Mouse (Mus musculus) megakaryocyte, embryonic 14.5 days (primary cell): ENCODE measurements around the gene Cfap43.

Source experiments
- FLI1 ChIP-seq: IDR thresholded peaks from 2 replicates; pipeline ENCODE4 v1.6.1; 2012; ENCODE audit warnings: low read length, inconsistent platforms, mixed read lengths
- GATA1 ChIP-seq: IDR thresholded peaks from 3 replicates; pipeline ENCODE4 v1.6.1; 2012; ENCODE audit warnings: mixed read lengths, low read length, inconsistent platforms, borderline replicate concordance

GRCm38 (mm10) chr19:47821494-47821872 lies 97.6 kb downstream of the Cfap43 start:
- TF ChIP-seq GATA1 (no peak), FLI1 (no peak)
